Mouse (Mus musculus) limb, embryonic 14.5 days (tissue): ENCODE measurements around the gene Olfr1404. TPM values are rescaled to one million over a fixed set of nuclear protein-coding genes. Genes with fewer than 3 reads are reported as not detected.

Experiments
- ATAC-seq: fragments of 200-750 bp; cut with Nextera tagmentation; 2 replicates; pipeline ENCODE4 v1.8.0; 2017; ENCODE audit warnings: low read depth, moderate number of reproducible peaks, moderate TSS enrichment; ENCODE audit not compliant: low FRiP score
- DNase-seq: peaks from one replicate; pipeline ENCODE4 v3.0.0-alpha.2; 2015; ENCODE audit warnings: low spot score
- H3K27ac ChIP-seq: fragments of 300-500 bp; sonication (generic); replicated peaks from 2 replicates; pipeline ENCODE4 v1.5.1; 2014; ENCODE audit warnings: low read depth, mild to moderate bottlenecking, low read length, moderate library complexity, mixed read lengths
- H3K27me3 ChIP-seq: fragments of 300-500 bp; sonication (generic); 2 replicates; pipeline ENCODE4 v1.6.1; 2014; ENCODE audit warnings: low read length, mixed read lengths; ENCODE audit not compliant: control insufficient read depth, insufficient read depth
- H3K36me3 ChIP-seq: fragments of 300-500 bp; sonication (generic); 2 replicates; pipeline ENCODE4 v1.6.1; 2014; ENCODE audit warnings: mild to moderate bottlenecking, low read length, moderate library complexity, mixed read lengths; ENCODE audit not compliant: control insufficient read depth, insufficient read depth
- H3K4me1 ChIP-seq: fragments of 300-500 bp; sonication (generic); 2 replicates; pipeline ENCODE4 v1.6.1; 2014; ENCODE audit warnings: antibody characterized with exemption, low read length, mixed read lengths; ENCODE audit not compliant: control insufficient read depth, insufficient read depth
- H3K4me2 ChIP-seq: fragments of 300-500 bp; sonication (generic); replicated peaks from 2 replicates; pipeline ENCODE4 v1.6.1; 2014; ENCODE audit warnings: low read depth, mild to moderate bottlenecking, low read length, moderate library complexity; ENCODE audit not compliant: severe bottlenecking
- H3K4me3 ChIP-seq: fragments of 300-500 bp; sonication (generic); replicated peaks from 2 replicates; pipeline ENCODE4 v1.5.1; 2014; ENCODE audit warnings: low read length
- H3K9ac ChIP-seq: fragments of 300-500 bp; sonication (generic); 2 replicates; pipeline ENCODE4 v1.6.1; 2014; ENCODE audit warnings: mild to moderate bottlenecking, low read depth, low read length, moderate library complexity; ENCODE audit not compliant: severe bottlenecking
- H3K9me3 ChIP-seq: fragments of 300-500 bp; sonication (generic); 2 replicates; pipeline ENCODE4 v1.6.1; 2016; ENCODE audit warnings: low read length; ENCODE audit not compliant: control insufficient read depth
- POLR2A ChIP-seq: fragments of 200-500 bp; IDR thresholded peaks from 2 replicates; pipeline ENCODE4 v1.8.0; 2012; ENCODE audit warnings: inconsistent platforms, mild to moderate bottlenecking, moderate library complexity, borderline replicate concordance; ENCODE audit not compliant: insufficient read depth, insufficient read length; ENCODE audit errors: extremely low read depth
- WGBS: fragments of 180-500 bp; shearing (Covaris S2); extraction: QIAGEN DNeasy Blood & Tissue Kit; methylation state at CpG from one replicate; pipeline ENCODE4 v1.1.7; 2014; 5-methylcytosine and 5-hydroxymethylcytosine counted together
- polyA plus RNA-seq, 2 experiments: library from polyadenylated mRNA; depleted of rRNA in 1 of 2; stranded (reverse) in 1 of 2; unstranded in 1 of 2; fragments of >200 nt; fragmentation: Nextera tagmentation in 1 of 2; extraction: Ambion mirVana in 1 of 2; gene quantifications; 2 replicates each; pipeline versions ENCODE4 v1.2.1 to v1.2.3; 2012 to 2014

Olfr1404 gene
- polyA plus RNA-seq (2012; rRNA removed) (not detected in 2 replicates), polyA plus RNA-seq (2014; fragmentation: Nextera tagmentation; extraction: Ambion mirVana) (not detected in 2 replicates)

DNA sequence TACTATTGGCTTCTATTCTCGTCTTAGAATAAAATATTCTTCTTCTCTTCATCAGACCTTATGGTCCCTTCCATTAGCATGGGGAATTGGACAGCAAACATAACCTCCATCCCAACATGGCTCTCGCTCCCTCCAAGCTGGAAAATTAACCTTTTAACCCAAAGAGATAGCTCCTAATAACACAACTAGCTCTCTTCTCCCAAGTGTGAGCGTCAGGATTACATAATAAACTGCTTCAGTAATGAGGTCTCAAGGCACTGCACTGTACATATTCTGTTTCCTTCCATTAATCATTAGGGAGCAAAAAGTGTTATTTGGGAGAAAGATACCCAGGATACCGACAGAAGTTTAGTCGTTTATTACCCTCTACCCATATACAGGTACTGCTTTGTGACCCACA lies at the start of gene Olfr1404:
Gene Olfr1404, plus strand, starts transcription at position 301 of the 400 bp plus-strand sequence.
- 73% methylated on average over 5 of the region's 5 CpGs for WGBS
- no peak within 1 kb of the TSS for H3K4me2 ChIP-seq
- H3K9ac ChIP-seq = no peak within 1 kb of the TSS
- no peaks in the 10 kb centered on the region for H3K4me1 ChIP-seq
- no peaks in the 10 kb centered on the region for H3K36me3 ChIP-seq
- DNase-seq (no peak), ATAC-seq (no peak)
- no peak for TF ChIP-seq POLR2A
- H3K27me3 ChIP-seq = no peaks in the 10 kb centered on the region
- no peak within 1 kb of the TSS for H3K4me3 ChIP-seq
- no peak within 1 kb of the TSS for H3K27ac ChIP-seq
- H3K9me3 ChIP-seq = no peaks in the 10 kb centered on the region

DNA sequence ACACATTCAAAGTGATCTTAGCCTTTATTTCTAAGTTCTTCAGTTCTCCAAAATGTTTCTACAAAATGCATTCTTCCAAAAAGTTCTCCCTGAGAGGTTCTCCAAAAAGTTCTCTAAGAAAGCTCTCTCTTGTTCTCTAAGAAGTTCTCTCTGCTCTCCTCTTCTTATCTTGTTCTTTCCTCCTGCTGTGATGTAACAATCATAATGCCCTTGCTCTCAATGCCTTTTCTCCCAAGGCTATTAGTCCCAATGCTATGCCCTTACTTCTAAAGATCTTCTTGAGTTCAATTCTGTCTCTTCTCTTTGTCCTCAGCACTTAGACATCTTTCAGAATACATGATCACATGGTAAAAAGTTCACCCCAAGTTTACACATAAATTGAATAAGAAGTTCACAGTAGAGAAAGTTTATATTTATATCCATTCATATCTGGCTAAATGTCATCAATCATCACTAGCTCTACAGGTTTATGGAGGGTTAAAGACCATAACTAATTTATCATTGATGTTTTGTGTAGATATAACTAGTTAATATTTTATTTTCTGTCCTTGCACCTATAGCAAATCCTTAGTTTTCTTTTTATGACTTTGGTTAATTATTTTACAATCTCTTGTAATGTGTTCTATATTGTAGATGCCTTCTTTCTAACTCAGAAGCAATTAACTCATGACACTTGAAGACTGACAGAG lies 37.9 kb upstream of the Olfr1404 start:
- no peak for TF ChIP-seq POLR2A
- Histone ChIP-seq H3K9me3 (no peaks in the 10 kb centered on the region), H3K36me3 (no peaks in the 10 kb centered on the region), H3K9ac (no peak overlapping the region), H3K27ac (no peak overlapping the region), H3K4me1 (no peaks in the 10 kb centered on the region), H3K27me3 (no peaks in the 10 kb centered on the region), H3K4me3 (no peak overlapping the region), H3K4me2 (no peak overlapping the region)
- ATAC-seq (no peak), DNase-seq (no peak)

DNA sequence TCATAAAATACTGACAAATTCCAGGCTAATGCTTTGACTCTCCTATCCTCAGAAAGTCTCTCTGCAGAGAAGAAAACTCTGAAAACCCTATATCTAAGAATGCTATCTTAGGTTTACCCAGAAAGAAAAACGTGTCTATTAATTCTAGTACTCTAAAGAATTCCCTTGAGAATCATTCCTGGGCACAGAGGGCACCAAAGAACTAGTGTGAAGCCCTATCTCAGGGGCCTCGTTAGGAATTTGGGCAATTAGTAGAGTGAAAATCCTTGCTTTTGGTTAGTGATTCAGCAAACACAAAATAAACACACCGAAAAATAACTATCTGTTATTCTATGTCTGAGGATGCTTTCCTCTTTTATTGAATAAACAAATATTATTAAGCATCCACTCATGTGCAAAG lies 21.7 kb upstream of the Olfr1404 start, which contains the start of gene Olfr1406:
Gene Olfr1406, minus strand, starts transcription at position 101 of the 400 bp plus-strand sequence.
- no peaks in the 10 kb centered on the region for H3K36me3 ChIP-seq
- no peak within 1 kb of the TSS for H3K27ac ChIP-seq
- H3K27me3 ChIP-seq = no peaks in the 10 kb centered on the region
- no peaks in the 10 kb centered on the region for H3K4me1 ChIP-seq
- WGBS = 60% methylated on average over 3 of the region's 3 CpGs
- TF ChIP-seq POLR2A = no peak
- no peak for DNase-seq
- H3K9ac ChIP-seq = no peak within 1 kb of the TSS
- ATAC-seq = no peak
- H3K4me3 ChIP-seq = no peak within 1 kb of the TSS
- H3K9me3 ChIP-seq = no peaks in the 10 kb centered on the region
- H3K4me2 ChIP-seq = no peak within 1 kb of the TSS

DNA sequence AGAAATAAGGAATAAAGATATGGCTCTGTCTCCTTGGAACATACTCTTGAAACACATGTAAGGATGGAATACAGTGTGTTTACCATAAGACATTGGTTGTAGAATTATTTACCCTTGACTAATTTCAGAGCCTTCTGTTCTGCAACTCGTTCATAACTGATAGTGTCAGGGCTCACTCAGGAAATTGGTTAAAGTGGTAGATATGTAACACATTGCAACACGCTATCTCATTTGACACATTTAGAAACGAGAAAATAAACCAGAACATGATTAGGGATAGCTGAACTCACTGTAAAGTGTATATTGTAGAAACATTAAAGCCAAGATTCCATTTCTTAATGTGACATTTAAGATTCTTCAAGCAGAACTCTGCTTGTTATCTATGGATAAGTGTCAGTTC lies 20.1 kb upstream of the Olfr1404 start:
- no peaks in the 10 kb centered on the region for H3K9me3 ChIP-seq

DNA sequence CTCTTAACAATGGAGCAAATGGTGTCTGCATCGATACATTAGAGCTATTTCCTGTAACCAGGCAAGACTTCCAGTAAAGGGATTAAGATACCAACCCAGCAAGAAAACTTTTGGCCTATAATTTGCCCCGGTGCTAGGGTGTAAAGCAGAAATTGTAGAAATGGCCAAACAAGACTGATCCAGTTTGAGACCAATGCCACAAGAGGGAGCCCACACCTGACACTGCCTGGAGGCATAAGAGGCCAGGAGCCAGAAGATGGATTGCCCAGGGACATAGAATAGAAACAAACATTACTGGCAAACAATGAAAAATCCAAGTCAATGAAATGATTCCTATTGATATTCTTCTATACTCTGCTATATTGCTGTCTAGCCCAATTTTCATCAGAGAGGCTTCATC lies 15.8 kb upstream of the Olfr1404 start:
- Histone ChIP-seq H3K9me3 (no peaks in the 10 kb centered on the region), H3K27me3 (no peaks in the 10 kb centered on the region), H3K36me3 (no peaks in the 10 kb centered on the region), H3K4me2 (no peak overlapping the region), H3K4me3 (no peak overlapping the region), H3K9ac (no peak overlapping the region), H3K27ac (no peak overlapping the region), H3K4me1 (no peaks in the 10 kb centered on the region)
- no peak for TF ChIP-seq POLR2A
- WGBS = 71% methylated on average over 2 of the region's 2 CpGs
- no peak for ATAC-seq
- no peak for DNase-seq

More for the DNA sequence above, 20.1 kb upstream of the Olfr1404 start:
- Histone ChIP-seq H3K9ac (no peak overlapping the region), H3K4me3 (no peak overlapping the region), H3K4me1 (no peaks in the 10 kb centered on the region), H3K27ac (no peak overlapping the region), H3K4me2 (no peak overlapping the region), H3K36me3 (no peaks in the 10 kb centered on the region), H3K27me3 (no peaks in the 10 kb centered on the region)
- WGBS = 67% methylated on average over 3 of the region's 3 CpGs
- DNase-seq (no peak), ATAC-seq (no peak)
- TF ChIP-seq POLR2A = no peak
